Mouse (Mus musculus) cerebellum, adult 2 months (tissue): ENCODE results near the gene Tsc2. TPM values are rescaled to one million over a fixed set of nuclear protein-coding genes. Genes with fewer than 3 reads are reported as not detected.

Experiments used
- DNase-seq, 2 experiments: peaks; one replicate each; pipeline ENCODE4 v3.0.0; 2021
- H3K27ac ChIP-seq: fragments of 200-500 bp; 2 replicates; pipeline ENCODE4 v1.5.1; 2012; ENCODE audit warnings: low read length, control low read depth, inconsistent platforms; ENCODE audit not compliant: insufficient read depth
- H3K27me3 ChIP-seq: fragments of 200-500 bp; 2 replicates; pipeline ENCODE4 v1.6.1; 2012; ENCODE audit warnings: inconsistent platforms, mild to moderate bottlenecking, low read length, moderate library complexity; ENCODE audit not compliant: control insufficient read depth, insufficient read depth
- H3K4me1 ChIP-seq: fragments of 200-500 bp; 2 replicates; pipeline ENCODE4 v1.6.1; 2011; ENCODE audit warnings: low read length; ENCODE audit not compliant: control insufficient read depth, insufficient read depth
- H3K4me3 ChIP-seq: fragments of 200-500 bp; replicated peaks from 2 replicates; pipeline ENCODE3; 2011; ENCODE audit warnings: mild to moderate bottlenecking, low read depth, low read length, control low read depth; ENCODE audit not compliant: insufficient read depth
- CTCF ChIP-seq: fragments of 200-500 bp; IDR thresholded peaks from 2 replicates; pipeline ENCODE4 v1.5.1; 2011; ENCODE audit warnings: low read depth, mild to moderate bottlenecking, control low read depth, low read length, moderate library complexity, borderline replicate concordance; ENCODE audit not compliant: insufficient read depth
- POLR2A ChIP-seq: fragments of 200-500 bp; IDR thresholded peaks from 2 replicates; pipeline ENCODE4 v1.6.1; 2011; ENCODE audit warnings: low read length, control low read depth, borderline replicate concordance; ENCODE audit not compliant: insufficient read depth
- WGBS: fragments of 180-500 bp; shearing (Covaris S2); methylation state at CpG from one replicate; pipeline ENCODE4 v1.1.7; 2018; 5-methylcytosine and 5-hydroxymethylcytosine counted together
- polyA plus RNA-seq: library from polyadenylated mRNA; depleted of rRNA; stranded (reverse); fragments of >200 nt; gene quantifications from 2 replicates; pipeline ENCODE4 v1.2.3, GENCODE M21; 2012; rRNA removed

Tsc2 gene
- polyA plus RNA-seq, result 168 and 194 TPM in 2 replicates

DNA sequence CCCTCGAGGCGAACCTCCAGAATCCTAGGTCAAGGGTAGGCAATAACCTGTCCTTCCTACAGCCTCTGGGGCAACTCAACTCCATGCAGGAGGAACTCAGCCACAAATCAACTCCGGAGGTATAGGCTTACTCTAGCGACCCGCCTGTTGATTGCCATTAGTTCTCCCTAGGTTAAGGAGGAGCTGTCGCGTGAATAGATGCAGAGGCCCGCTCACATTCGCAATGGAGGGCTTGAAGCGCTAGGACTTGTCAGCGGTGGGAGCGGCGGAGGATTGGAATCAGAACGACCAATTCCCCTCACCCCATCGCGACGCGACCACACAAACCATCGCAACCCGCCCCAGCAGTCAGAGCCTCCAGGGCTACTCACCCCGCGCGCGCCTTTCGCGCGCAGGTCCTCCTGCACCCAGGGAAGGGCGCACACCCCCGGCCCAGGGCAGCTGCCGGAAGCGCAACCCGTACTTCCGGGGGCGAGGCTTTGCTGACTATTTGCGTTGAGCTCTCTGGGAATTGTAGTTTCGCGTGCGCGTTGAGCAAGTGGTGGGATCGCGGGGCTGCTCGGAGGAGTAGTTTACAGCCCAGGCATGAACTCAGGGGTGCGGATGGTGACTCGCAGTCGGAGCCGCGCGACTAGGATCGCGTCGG, at the start of gene Tsc2, which contains the start of gene Nthl1:
TSS of gene Tsc2 (minus strand) at position 464 of the 646 bp plus-strand sequence.
TSS of gene Nthl1 (plus strand) at position 514 of the 646 bp plus-strand sequence.
- 1% methylated on average over 51 of the region's 51 CpGs for WGBS
- H3K4me1 ChIP-seq, result peaks cover 7% of the 10 kb centered on the region
- H3K4me3 ChIP-seq, result peak within 1 kb of the TSS; percentile 88
- no peak for TF ChIP-seq CTCF
- TF ChIP-seq POLR2A, result peak; percentile 92
- peak within 1 kb of the TSS; percentile 64 for H3K27ac ChIP-seq
- H3K27me3 ChIP-seq, result no peaks in the 10 kb centered on the region
- peak; percentile 79 to 84 for DNase-seq

DNA sequence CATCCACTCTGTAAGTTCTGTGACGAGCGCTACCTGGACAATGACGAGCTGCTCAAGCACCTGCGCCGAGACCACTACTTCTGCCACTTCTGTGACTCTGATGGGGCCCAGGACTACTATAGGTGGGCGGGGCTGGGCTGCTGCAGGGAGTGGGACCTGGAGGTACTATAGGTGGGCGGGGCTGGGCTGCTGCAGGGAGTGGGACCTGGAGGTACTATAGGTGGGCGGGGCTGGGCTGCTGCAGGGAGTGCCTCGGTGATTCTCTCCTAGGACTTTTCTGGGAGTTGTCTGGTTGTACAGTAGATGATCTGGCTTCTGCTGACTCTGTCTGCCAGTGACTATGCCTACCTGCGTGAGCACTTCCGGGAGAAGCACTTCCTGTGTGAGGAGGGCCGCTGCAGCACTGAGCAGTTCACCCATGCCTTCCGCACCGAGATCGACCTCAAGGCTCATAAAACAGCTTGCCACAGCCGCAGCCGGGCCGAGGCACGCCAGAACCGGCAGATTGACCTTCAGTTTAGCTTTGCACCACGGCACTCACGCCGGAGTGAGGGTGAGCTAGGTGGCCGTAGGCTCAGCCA, 45.2 kb upstream of the Tsc2 start:
- no peaks in the 10 kb centered on the region for H3K27me3 ChIP-seq
- no peak overlapping the region for H3K4me3 ChIP-seq
- WGBS, result 92% methylated on average over 24 of the region's 24 CpGs
- no peak for DNase-seq
- no peak for TF ChIP-seq CTCF
- no peak for TF ChIP-seq POLR2A
- no peak overlapping the region for H3K27ac ChIP-seq
- H3K4me1 ChIP-seq, result peaks cover 22% of the 10 kb centered on the region

DNA sequence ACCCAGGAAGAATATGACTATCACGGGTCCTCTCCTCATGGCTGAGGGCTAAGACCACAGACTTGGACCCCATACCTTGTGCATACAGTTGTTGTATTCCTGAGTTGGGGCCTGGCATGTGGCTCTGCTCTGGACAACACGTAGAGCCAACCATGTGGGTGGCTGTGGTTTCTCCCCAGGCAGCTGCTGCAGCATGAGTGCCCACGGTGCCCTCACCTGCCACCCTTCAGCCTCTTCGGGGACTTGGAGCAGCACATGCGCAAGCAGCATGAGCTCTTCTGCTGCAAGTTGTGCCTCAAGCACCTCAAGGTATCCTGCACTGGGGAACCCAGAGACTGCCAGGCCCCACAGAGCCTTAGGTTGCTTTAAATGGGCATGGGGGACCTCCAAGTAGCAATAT, 44.4 kb upstream of the Tsc2 start:
- no peak for DNase-seq
- peaks cover 26% of the 10 kb centered on the region for H3K4me1 ChIP-seq
- TF ChIP-seq POLR2A (no peak), CTCF (no peak)
- no peaks in the 10 kb centered on the region for H3K27me3 ChIP-seq
- no peak overlapping the region for H3K4me3 ChIP-seq
- WGBS, result 89% methylated on average over 5 of the region's 5 CpGs
- H3K27ac ChIP-seq, result no peak overlapping the region

DNA sequence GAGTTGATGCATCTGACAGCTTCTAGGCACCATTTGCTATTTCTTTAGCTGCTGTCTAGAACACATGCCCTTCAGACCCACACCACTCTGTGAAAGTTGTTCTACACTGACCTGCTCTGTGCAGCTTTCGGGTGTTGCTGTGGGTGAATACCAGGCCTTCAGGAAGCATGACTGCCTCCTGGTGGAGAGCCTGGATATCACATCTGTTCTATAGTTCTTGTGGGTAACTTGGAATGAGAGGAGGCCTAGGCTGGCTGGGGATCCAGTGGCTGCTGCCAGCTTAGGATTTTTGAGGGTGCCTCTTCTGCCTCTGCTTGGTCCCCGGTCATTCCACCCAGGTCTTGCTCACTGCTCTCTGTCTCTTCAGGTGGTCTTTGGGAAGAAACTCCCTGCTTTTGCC, 43.8 kb upstream of the Tsc2 start:
- no peak overlapping the region for H3K4me3 ChIP-seq
- no peaks in the 10 kb centered on the region for H3K27me3 ChIP-seq
- WGBS, result 45% methylated on average over 2 of the region's 2 CpGs
- peaks cover 29% of the 10 kb centered on the region for H3K4me1 ChIP-seq
- H3K27ac ChIP-seq, result no peak overlapping the region
- peak; percentile 64; the same call in 1 of the 2 replicates for TF ChIP-seq CTCF
- no peak for TF ChIP-seq POLR2A
- peak; percentile 58 to 65 for DNase-seq

DNA sequence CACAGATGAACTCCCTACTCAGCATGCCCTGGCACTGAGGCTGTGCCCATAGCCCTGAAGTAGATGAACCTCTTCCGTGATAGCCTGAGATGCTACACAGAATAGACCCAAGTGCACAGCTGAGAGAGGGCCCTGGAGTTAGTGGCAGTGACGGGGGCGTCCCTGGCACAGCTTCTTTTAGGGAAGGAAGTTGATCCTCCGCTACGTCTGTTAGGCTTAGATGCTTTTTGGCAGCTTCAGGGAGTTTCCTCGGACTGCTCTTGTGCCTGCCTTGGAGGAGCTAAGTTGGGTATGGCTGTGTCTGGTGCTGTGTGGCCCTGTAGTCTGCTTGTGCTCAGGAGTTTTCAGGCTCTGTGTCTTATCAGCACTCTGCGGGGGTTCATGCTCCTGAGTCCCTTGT, 41.8 kb upstream of the Tsc2 start:
- H3K4me1 ChIP-seq, result peaks cover 31% of the 10 kb centered on the region
- H3K27ac ChIP-seq, result no peak overlapping the region
- no peak for DNase-seq
- no peak overlapping the region for H3K4me3 ChIP-seq
- 24% methylated on average over 7 of the region's 7 CpGs for WGBS
- no peaks in the 10 kb centered on the region for H3K27me3 ChIP-seq
- no peak for TF ChIP-seq POLR2A
- TF ChIP-seq CTCF, result no peak

DNA sequence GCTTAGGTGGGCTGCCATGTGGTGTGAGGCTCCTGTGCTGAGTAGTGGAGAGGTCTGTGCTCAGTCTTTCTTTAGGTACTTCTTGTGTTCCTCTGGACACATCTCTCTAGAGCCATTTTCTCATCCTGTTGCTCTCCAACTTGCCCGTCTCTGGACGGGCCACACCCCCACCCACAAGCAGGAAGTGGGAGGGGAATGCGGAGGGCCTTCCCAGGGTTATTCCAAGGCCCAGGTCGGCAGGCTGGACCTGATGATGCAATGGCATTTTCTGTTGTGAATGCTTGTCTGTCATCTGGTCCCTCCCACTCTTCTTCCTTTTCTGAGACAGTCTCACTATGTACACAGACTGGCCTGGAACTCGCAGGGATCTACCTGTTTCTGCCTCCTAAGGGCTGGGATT, 39.7 kb upstream of the Tsc2 start:
- TF ChIP-seq CTCF, result no peak
- no peak for TF ChIP-seq POLR2A
- H3K4me3 ChIP-seq, result no peak overlapping the region
- DNase-seq, result no peak
- no peak overlapping the region for H3K27ac ChIP-seq
- no peaks in the 10 kb centered on the region for H3K27me3 ChIP-seq
- H3K4me1 ChIP-seq, result peaks cover 31% of the 10 kb centered on the region
- WGBS, result 29% methylated on average over 5 of the region's 5 CpGs

DNA sequence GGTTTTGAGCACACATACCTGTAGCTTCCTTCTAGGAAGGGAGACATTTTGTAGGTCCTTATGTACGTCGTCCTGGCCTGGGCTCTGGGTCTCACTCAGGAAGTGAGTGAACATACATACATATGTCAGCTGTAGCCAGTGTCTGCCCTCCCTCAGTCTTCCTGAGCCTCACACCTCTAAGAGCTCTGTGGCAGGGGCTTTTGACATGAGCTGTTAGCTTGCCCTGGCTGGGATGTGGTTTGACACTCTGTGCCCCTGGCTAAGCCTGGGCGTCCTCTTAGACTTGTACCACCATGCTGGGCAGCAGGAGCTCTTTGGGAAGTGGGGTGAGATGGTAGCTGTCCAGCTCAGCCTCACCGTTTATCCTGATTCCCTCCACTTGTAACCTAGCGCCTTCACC, 38.9 kb upstream of the Tsc2 start:
- no peak for TF ChIP-seq CTCF
- no peak for TF ChIP-seq POLR2A
- Histone ChIP-seq H3K27me3 (no peaks in the 10 kb centered on the region), H3K27ac (no peak overlapping the region), H3K4me3 (no peak overlapping the region), H3K4me1 (peaks cover 31% of the 10 kb centered on the region)
- WGBS, result 39% methylated on average over 5 of the region's 5 CpGs
- DNase-seq, result no peak
